Mouse (Mus musculus): ENCODE results near the gene Defb36.

Defb36 gene

GRCm38 (mm10) chr2:152652901-152653620 is 48.9 kb downstream of the Defb36 start:
- in situ Hi-C loops (cut with MboI; ENCODE audit: low pct_unique_long_range_greater_than_20kb in 1 of 2, low sequenced_read_pairs in 2 of 2, unreplicated experiment in 1 of 2): no loop called here

- in situ Hi-C loops (cut with MboI; ENCODE audit: low pct_unique_long_range_greater_than_20kb in 1 of 2, low sequenced_read_pairs in 2 of 2, unreplicated experiment in 1 of 2): no loop called here
These were observed 50.0 kb downstream of the Defb36 start for GRCm38 (mm10) chr2:152653874-152654715.

- in situ Hi-C loops (cut with MboI; ENCODE audit: low pct_unique_long_range_greater_than_20kb in 1 of 2, low sequenced_read_pairs in 2 of 2, unreplicated experiment in 1 of 2): loop anchor here in 1 of 2 experiments (5.0 kb wide), 1 partner anchor 40 kb away; no protein-coding TSS in a partner anchor
These were observed 53.3 kb downstream of the Defb36 start for GRCm38 (mm10) chr2:152657398-152657797.

- in situ Hi-C loops (cut with MboI; ENCODE audit: low pct_unique_long_range_greater_than_20kb in 1 of 2, low sequenced_read_pairs in 2 of 2, unreplicated experiment in 1 of 2): no loop called here
These were observed 57.0 kb downstream of the Defb36 start for GRCm38 (mm10) chr2:152661163-152661562.
